Mouse (Mus musculus): ENCODE measurements at regions not wholly inside any gene's neighbourhood (a gene's known extent, or its start where the extent isn't known, plus 50 kb on each side); places are given as distances from the start of the nearest gene placed in this dataset.

DNA sequence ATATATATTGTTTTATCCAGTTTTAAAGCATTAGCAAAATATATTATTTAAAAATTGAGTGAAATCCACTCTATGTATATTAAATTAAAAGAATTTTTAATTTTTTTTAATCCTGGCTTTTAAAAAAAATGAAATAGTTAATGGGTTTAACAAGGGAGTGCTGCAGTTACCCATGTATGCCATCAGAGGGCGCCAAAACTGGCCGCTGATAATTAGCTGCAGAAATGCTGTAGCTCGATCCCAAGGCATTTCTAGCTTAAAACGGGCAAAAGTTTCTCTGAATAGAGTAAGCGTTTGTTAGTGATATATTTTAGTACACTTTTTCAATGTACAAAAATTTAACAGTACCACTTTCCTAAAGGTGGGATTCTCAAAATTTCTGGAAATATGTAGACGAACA is 82.5 kb upstream of the Zfp637 start:
- peak; percentile 39 to 78 for DNase-seq (ENCODE audit: inconsistent age in 2 of 2, low spot score in 1 of 2)

DNA sequence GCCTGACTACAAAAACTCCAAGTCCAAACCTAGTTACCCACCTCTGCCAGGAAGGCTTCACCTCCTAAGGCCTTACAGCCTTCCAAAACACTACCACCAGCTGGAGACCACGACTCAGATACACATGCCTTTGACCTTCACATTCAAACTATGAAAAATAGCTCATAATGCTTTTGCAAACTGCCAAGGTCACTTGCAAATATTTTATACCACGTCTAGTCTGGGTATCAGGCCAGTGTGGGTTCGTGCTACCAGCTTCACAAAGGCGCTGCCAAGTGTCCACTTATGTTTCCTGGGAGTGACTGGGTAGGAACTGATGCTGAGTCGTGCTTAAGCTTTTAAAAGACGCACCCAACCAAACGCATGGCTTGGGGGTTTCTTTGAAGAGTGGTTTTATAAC is 69.5 kb upstream of the Zfp637 start:
- DNase-seq (ENCODE audit: inconsistent age in 2 of 2, low spot score in 1 of 2), result peak; percentile 34 to 65

DNA sequence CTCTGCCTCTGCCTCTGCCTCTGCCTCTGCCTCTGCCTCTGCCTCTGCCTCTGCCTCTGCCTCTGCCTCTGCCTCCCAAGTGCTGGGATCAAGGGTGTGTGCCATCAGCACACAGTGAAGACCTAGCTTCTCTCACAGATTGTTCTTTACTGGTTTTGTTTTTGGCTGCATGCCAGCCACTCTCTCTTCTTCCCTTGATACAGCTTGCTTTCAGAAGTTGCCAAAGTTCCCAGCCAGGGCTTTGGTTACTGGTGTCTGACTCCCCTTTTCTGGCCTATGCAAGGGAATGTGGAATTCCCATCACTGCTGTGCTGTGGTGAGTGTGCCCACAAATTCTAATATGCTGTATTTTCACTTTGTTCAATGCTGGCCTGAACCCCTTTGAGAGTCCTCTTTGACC is 68.6 kb upstream of the Zfp637 start:
- no peak for DNase-seq (ENCODE audit: inconsistent age in 2 of 2, low spot score in 1 of 2)

DNA sequence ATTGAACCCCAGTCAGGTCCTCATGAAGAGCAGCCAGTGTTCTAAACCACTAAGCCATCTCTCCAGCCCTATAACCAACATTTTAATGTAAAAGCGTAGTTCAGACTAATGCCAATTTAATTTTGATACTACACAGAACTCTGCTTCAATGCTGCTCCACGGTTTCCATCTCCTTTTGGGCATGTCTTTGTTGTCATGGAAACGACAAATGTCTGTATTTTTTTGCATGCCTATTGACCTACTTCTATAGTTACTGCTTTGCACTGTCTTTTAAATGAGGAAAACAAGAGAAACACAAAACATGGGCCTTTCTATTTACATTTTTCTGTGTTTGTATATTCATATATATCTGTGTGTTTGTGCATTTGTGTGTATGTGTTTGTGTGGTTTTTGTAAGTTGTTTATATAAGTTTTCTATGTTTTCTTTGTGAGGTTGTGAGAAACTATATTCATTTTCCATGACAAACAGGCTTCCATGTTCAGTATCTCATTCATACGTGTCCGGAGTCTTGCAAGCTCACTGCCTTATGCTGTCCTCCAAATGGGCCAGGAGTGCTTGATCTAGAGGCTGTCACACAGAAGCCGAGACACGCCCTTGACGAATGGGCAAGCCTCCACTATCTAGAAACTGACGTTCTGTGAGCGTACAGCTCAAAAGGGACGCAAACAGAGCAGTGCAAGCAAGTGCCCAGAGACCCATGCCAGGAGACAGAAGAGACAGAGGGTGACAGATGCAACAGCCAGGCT is 65.5 kb upstream of the Zfp637 start:
- no peak for DNase-seq (ENCODE audit: inconsistent age in 2 of 2, low spot score in 1 of 2)

DNA sequence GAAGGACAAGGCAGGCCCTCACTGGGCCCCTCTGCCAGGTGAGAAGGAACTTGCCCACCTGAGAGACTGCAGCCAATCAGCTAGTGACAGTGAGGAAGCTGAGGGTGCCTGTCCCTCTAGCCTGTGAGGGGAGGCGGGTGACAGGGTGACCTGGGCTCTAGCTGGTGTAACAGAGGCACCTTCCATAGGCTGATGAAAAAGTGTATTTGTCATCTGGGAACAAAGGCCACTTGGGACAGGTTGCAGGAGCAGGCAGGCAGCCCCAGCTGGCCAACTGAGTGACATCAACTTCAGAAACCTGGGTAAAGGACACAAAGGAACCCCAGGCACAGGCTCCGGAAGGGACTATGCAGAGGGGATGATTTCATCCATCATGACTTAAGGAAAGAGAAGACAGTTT is 63.0 kb upstream of the Zfp637 start:
- no peak for DNase-seq (ENCODE audit: inconsistent age in 2 of 2, low spot score in 1 of 2)

DNA sequence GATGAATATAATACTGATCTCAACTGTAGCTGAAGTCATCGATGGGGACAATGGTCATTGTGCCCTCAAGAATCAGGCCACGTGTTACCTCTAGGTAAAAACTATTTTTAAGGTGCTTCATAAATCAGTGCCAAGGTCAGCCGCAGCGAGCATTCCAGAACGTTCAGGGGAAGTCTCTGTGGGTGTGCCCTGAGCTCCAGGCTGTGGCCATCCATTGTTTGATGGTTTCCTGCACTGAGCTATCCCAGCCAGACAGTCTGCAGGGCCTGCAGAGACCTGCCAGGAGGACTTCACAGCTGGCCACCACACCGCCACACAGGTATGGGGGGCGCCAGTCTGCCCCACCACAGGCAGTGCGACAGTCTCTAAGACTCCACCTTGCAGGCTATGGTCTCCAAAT is 62.5 kb upstream of the Zfp637 start:
- DNase-seq (ENCODE audit: inconsistent age in 2 of 2, low spot score in 1 of 2), result peak; percentile 34 to 43

DNA sequence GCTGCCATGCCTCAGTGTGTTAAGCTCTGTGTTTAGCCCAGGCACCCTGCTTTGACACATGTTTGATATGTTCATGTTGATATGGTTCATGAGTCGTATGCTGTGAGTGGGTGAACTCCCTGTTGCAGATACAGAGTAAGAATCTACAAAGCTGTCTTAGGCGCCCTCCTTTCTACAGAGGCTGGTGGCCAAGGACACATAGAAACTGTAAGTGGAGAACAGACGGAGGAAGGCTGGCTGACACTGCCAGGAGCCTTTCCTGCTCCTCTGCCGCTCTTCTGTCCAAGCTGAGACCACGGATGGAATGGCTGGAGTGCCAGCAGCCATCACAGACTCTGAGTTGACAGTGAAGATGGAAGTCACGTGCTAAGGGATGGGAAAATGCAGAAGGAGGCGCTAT is 62.0 kb upstream of the Zfp637 start:
- DNase-seq (ENCODE audit: inconsistent age in 2 of 2, low spot score in 1 of 2), result no peak

DNA sequence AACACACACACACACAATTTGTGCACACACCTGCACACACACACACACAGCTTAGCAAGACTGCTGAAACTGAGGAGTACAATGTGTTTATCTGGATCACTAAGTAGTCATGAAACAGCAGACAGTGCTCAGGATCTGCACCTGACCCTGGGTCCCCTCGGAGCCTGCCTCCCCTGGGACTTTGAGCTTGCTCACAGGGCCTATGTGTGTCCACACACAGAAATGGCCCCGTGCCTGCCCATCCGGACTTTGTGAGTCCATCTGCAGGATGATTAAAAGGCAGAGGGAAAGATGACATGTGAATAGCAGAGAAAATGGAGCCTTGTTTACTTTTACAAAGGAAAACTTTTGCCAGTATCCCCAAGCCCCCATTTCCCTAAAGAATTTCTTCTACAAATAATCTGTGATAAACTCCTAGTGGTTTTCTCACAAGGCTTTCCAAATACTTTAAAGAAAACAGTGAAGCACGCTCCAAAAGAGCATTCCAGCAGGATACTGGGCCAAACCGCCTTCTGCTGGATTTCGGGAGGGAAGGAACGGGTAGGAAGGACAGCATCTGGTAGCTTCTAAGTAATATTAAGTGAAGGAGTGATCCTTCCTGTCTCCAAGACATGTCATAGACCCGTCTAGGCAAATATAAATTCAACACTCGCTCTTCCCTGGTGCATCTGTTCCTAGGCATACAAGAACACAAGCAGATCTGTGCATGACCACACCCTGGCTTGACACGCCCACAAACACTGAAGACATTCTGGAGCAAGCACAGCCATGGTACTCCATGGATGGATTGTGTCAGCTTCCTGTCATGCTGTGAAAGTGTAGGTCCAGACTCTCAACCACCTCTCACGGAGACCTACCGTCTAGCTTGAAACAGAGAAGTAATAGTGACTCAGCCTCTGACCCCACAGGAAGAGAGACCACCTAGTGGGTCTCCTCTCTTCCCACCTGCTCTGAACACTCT is 52.1 kb upstream of the Zfp637 start:
- DNase-seq (ENCODE audit: inconsistent age in 2 of 2, low spot score in 1 of 2), result no peak

DNA sequence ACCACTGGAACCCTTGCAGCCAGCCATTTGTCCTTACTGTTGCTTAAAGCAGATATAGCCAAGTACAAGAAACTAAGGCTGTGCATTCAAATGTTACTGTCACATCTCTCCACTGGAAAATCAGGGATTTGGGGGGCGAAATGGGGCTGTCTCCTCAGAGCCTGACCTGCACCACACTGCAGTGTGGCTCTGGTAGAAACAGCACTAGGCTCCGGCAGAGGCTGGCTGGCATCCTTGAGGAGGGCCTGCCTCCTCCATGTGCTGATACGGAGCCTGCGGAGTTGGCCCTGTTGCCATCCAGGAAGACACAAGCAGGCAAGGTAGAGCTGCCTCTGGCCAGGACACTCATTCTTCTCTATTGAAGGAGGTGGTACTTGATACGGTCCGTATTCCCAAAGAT is 50.4 kb upstream of the Zfp637 start:
- no peak for DNase-seq (ENCODE audit: inconsistent age in 2 of 2, low spot score in 1 of 2)
